Mouse (Mus musculus): ENCODE results near the gene Tmem109.

GRCm38 (mm10) chr19:10914870-10915269 is 33.1 kb upstream of the Tmem109 start:
- TF ChIP-seq CTCF (IDR thresholded peaks at IDR 0.05; ENCODE audit: low read depth) (no peak), EP300 (IDR thresholded peaks at IDR 0.05; ENCODE audit: low read depth) (no peak)
